Mouse (Mus musculus): ENCODE measurements around the gene Slc34a1.

Slc34a1 gene

GRCm38 (mm10) chr13:55398088-55398487, at the start of gene Slc34a1:
Slc34a1 (plus strand) TSS chr13:55398187.
- no peak for DNase-seq (ENCODE audit: low spot score in 2 of 2)

DNA sequence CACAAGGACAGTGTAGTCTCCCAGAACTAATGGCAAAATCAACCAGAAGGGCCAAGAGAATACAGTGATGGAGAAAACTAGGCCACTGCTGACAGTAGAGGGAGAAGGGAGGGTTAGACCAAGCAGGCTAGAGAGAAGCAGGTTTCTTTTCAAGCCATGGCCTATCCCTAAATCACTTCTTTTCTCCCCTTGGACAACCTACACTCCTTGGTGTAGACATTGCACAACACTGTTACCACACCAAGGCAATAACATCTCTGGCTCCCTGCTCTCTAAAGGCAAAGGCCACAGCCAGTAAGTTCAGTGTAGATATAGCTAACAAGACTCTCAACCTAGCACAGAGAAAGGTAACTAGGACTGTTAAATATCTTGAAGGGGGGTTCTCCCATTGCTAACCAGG, 36.8 kb upstream of the Slc34a1 start:
- DNase-seq (ENCODE audit: low spot score in 2 of 2), result no peak

- DNase-seq (ENCODE audit: low spot score in 2 of 2), result no peak
These were observed 36.0 kb upstream of the Slc34a1 start for GRCm38 (mm10) chr13:55361974-55362452.

DNA sequence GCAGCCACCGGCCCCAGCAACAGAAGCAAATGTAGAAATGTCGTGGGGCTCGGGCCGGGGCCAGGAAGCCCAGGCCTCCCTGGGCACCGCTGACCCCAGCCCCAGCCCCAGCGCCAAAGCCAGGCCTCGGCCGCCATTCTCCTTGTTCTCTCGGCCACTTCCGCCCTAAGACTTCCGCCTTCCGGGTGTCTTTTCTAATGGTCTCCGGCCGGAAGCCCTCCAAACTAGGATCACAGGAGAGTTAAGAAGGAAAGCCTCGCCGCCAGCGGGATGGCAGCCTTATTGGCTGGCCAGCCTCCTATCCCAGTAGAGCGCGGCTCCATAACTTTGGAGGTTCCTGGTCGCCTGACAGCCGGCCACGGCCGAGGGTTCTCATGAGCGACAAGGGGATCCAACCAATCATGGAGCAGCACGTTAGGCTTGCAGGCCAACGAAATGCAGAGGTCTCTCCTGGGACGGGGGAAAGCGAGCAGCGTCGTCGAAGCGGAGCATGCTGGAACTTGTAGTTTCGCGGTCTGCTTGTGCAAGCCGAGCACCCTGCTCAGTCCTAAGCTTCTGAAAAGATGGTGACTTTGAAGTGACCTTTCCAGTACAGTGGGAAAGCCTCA, 35.4 kb upstream of the Slc34a1 start, which contains the start of gene Lman2:
Gene Lman2, minus strand, starts transcription at position 331 of the 608 bp plus-strand sequence.
- DNase-seq (ENCODE audit: low spot score in 2 of 2), result peak; percentile 91 to 94

- DNase-seq (ENCODE audit: low spot score in 2 of 2), result no peak
These were observed 29.6 kb upstream of the Slc34a1 start for GRCm38 (mm10) chr13:55368401-55368800.

- DNase-seq (ENCODE audit: low spot score in 2 of 2), result peak; percentile 40 to 42
These were observed 28.4 kb upstream of the Slc34a1 start, which contains the start of gene Rgs14 for GRCm38 (mm10) chr13:55369531-55370114. Rgs14 (plus strand) TSS chr13:55369732.

DNA sequence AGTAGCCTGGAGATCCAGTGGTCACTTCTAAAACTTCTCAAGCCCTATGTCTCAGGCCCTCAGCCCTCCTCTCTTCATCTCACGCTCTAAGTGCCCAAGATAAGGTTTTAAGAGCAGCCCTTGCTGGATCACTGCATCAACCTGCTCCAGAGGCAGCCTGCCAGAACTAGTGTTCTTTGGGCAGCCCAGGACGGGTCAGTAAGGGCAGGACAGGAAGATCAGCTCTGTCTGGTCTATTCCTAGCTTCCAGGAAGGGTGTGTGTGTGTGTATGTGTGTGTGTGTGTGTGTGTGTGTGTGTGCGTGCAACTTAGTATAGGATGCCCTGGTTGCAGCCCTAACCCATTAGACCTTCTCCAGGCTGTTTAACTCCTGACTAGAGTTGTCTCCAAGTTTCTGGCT, 27.8 kb upstream of the Slc34a1 start:
- no peak for DNase-seq (ENCODE audit: low spot score in 2 of 2)

- no peak for DNase-seq (ENCODE audit: low spot score in 2 of 2)
These were observed 26.8 kb upstream of the Slc34a1 start for GRCm38 (mm10) chr13:55371007-55371681.

GRCm38 (mm10) chr13:55371740-55372139, 26.2 kb upstream of the Slc34a1 start:
- DNase-seq (ENCODE audit: low spot score in 2 of 2), result no peak

DNA sequence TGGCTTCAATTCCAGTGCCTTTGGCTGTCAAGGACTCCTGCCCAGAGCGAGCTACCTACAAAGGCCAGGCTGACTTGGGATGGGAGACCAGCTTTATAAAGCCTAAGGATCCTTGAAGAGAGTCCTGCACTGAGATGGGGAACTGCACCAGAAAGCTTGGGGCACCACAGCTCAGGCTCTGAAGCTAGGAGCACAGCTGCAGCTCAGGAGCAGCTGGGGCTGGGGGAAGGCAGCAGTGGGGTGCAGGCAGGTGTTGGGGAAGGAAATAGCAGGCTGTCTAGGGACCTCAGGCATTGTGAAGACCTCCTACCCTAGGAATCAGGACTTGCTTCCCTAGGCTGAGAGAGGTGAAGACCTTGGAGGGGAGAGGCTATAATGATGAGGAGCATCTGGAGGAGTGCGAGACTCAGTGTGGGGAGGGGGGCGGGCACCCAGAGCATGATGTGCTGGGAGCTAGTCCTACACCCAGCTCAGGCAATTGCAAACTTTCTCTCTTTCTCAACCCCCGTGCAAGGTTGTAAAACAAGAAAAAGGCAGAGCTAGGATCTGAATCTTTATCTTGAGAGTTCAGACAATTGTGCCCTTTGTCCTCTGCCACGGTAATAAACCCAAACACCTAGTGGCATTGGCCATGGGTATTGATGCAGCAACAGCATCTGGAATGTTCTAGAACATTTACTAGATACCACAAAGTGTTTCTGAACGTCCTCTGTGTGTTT, 23.6 kb upstream of the Slc34a1 start:
- DNase-seq (ENCODE audit: low spot score in 2 of 2), result no peak

GRCm38 (mm10) chr13:55375877-55376276, 22.1 kb upstream of the Slc34a1 start:
- no peak for DNase-seq (ENCODE audit: low spot score in 2 of 2)

- DNase-seq (ENCODE audit: low spot score in 2 of 2), result no peak
These were observed 18.9 kb upstream of the Slc34a1 start for GRCm38 (mm10) chr13:55378907-55379580.

- peak; percentile 44 to 62 for DNase-seq (ENCODE audit: low spot score in 2 of 2)
These were observed 16.2 kb upstream of the Slc34a1 start for GRCm38 (mm10) chr13:55381790-55382189.

- no peak for DNase-seq (ENCODE audit: low spot score in 2 of 2)
These were observed 7.3 kb upstream of the Slc34a1 start for GRCm38 (mm10) chr13:55390644-55391043.

DNA sequence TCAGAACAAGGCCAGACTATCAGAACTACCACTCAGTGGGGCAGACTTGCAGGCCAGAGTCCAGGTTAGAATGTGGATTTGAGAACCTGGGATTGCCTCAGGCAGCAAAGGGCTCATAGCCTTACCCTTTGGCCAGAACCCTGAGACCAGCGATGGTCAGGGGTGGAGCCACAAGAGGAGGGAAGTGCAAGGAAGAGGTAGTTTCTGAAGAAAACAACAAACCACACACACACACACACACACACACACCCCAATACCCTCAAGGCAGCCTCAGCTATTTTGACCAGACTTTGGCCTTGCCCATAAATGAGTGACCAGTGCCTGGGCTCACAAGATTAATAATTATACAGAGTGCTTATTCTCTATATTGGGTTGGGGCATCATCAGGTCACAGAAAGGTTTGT, 6.4 kb upstream of the Slc34a1 start:
- DNase-seq (ENCODE audit: low spot score in 2 of 2), result no peak

DNA sequence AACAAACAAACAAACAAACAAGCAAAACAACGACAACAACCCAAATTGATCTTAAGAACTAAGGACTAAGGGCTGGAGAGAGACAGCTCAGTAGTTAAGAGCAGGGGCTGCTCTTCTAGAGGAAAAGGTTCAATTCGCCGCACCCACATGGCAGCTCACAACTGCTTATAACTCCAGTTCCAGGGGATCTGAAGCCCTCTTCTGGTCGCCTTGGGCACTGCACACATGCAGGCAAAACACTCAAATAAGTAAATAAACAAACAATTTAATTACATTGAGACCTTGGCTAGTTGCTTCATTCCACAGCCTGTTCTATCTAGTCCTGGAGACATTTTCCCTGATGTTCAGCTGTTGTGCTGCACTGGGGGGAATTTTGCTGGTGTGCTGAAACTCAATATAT, 5.1 kb upstream of the Slc34a1 start:
- no peak for DNase-seq (ENCODE audit: low spot score in 2 of 2)

DNA sequence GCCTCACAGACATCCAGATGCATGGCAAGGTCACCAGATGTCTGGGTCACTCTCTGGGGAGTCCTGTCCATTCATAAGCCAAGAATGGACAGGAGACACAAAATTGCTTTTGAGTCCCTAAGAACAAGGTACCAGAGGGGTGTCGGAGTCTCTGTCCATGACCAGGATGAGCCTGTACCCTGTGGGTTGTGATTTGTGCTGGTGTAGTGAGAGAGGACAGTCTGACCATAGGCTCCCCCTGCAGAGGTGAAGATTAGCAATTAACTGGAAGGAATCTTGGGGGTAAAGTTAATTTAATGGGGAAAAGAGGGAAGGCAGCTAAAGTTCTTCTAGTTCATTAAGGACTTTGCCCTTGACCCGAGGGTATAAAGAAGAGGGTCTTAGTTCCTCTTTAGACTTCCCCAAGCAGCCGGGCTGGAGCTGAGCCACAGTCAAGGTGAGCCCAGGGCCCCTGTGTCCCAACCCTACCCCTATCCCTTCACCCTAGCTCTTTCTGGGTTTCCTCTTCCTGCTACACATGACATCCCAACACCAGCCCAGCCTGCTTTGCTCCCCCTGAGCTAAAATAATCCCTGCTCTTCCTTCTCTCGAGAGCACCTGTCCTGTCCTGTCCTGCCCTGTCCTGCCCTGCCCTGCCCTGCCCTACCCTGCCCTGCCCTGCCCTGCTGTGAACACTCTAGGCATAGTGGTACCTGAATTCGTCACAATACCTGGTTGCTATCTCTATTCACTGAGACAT, 1.5 kb downstream of the Slc34a1 start:
- DNase-seq (ENCODE audit: low spot score in 2 of 2), result no peak

DNA sequence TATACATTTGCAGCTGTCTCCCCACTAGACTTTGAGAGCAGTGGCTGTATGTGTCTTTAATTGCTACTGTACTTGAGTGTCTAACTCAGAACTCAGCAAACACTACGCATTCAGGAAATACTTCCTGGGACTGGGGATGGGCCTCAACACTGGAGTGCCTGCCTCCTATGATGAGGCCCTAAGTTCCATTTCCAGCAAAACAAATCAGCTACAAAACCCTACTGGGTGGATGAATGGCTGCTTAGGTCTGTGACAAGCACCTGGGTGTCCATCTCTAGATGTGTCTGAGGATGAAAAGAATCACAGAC, 2.0 kb downstream of the Slc34a1 start:
- DNase-seq (ENCODE audit: low spot score in 2 of 2), result no peak

DNA sequence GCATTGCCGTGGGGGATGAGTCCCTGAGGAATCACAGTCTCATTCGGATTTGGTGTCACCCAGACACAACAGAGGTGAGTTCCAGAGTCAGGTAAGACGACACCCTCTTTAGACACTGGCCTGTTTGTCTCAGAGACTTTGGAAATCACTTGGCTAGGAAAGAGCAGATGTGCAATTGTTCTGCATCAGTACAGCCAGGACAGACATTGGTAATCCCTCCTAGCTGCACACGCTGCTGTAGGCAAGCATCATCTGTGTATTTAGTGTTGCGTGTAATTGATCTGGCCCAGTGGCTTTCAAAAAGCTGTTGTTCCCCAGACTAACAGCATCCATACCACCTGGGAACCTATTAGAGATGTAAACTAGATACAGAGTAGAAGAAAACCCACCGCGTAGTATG, 5.3 kb downstream of the Slc34a1 start:
- DNase-seq (ENCODE audit: low spot score in 2 of 2), result no peak

DNA sequence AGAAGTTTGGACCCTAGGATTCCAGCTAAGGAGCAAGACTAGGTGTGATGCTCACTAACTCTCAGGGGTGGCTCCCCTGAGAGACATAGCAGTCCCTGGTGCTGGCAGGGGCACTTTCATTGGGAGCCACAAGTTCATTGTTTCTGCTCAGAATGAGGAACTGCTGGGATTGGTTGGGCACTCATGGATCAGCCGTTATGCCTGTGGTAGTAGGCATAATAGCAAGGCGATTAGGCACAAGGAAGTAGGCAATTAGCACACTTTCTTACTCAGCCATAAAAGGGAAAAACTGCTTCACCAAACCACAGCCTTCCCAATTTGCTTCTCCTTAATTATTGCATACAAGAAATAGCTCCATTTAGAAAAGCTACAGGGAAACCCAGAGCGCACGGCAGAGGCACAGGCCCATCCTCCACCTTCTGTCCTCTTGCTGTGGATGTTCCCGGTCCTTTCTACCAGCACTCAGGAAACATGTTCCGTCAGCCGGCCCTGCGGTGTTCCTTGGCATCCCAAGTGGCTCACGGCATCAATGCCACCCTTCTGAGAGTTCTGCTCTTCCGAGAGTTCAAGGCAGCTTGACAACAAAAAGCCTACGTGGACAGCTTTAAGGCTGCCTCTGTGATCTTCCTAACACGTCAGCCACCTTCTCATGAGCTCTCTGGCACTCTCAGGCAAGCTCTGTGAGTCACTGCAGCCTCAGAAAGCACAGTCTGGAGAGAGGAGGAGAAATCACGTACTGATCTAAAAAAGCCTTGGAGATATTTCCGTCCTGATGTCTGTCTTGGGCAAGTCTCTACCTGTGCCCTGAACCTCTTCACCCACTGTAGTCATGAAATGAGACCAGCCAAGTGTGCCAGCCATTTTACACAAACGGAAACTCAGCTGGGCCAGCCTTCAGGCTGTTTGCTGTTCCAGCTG, 6.2 kb downstream of the Slc34a1 start:
- peak in 1 of 2 experiments; percentile 29 for DNase-seq (ENCODE audit: low spot score in 2 of 2)

Data from frontal cortex, postnatal 25 days (tissue).